Mouse (Mus musculus) bone marrow macrophage, adult 2 months (primary cell): ENCODE data around the gene Sec11a.

Experiments used
- CTCF ChIP-seq: IDR thresholded peaks from 2 replicates; pipeline ENCODE4 v1.5.1; 2012; ENCODE audit warnings: low read depth, mild to moderate bottlenecking, low read length, moderate library complexity
- POLR2A ChIP-seq: IDR thresholded peaks from 2 replicates; pipeline ENCODE4 v1.6.1; 2012; ENCODE audit warnings: mild to moderate bottlenecking, low read depth, low read length, borderline replicate concordance

- TF ChIP-seq POLR2A (no peak), CTCF (no peak)
Measured at GRCm38 (mm10) chr7:80918982-80919646, 28.5 kb downstream of the Sec11a start.
